Mouse (Mus musculus) adrenal gland, adult (tissue): ENCODE results near the gene Ric8a.
"Not testable (repeated sequence)": the region's sequence is repeated elsewhere in the genome, so short reads cannot be mapped to it uniquely, and the experiment has no call there.

ENCODE experiments used
- DNase-seq, 2 experiments: peaks; one replicate each; pipeline ENCODE4 v3.0.0; 2022 to 2023; ENCODE audit warnings: low spot score in 1 of 2; ENCODE audit not compliant: inconsistent age in 2 of 2

The Ric8a gene

GRCm38 (mm10) chr7:140881696-140882468 is 25.1 kb downstream of the Ric8a start, which contains the start of the genes Psmd13 and Sirt3:
Gene Psmd13 (plus strand): TSS chr7:140881968.
Gene Sirt3 (minus strand): TSS chr7:140882309.
- peak; percentile 94 to 97 for DNase-seq

- DNase-seq: no peak
Observed at GRCm38 (mm10) chr7:140882469-140882803, 25.7 kb downstream of the Ric8a start.

DNA sequence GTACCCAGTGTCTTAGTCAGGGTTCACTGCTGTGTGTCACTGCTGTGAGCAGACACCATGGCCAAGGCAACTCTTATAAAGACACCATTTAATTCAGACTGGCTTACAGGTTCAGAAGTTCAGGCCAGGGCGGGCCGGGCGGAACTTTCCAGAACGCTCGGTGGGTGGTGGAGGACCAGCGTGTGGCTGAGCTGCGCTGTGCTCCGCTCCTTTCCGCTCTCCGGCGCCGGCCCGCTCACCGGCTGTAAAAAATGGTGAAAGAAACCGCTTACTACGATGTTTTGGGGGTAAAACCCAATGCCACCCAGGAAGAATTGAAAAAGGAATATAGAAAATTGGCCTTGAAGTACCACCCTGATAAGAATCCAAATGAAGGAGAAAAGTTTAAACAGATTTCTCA is 33.9 kb downstream of the Ric8a start:
- DNase-seq: not testable (repeated sequence)

DNA sequence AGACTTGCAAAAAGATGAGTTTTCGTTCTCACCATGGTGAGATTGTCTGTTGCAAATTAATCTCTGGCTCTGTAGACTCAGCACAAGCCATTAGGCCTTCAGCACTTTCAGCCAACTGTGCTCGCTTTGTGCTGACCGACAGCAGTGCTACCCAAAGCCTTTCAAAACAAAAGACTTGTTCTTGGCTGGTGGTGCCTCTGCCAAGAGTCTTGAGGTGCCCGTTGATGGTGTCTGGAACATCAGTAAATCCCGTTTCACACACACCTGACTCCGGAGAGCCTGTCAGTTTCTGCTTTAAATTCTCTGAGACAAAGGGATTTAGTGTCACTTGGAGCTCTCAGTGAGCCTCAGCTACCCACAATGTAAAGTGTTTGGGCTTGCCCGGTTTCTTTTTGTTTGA is 37.3 kb downstream of the Ric8a start:
- no peak for DNase-seq

DNA sequence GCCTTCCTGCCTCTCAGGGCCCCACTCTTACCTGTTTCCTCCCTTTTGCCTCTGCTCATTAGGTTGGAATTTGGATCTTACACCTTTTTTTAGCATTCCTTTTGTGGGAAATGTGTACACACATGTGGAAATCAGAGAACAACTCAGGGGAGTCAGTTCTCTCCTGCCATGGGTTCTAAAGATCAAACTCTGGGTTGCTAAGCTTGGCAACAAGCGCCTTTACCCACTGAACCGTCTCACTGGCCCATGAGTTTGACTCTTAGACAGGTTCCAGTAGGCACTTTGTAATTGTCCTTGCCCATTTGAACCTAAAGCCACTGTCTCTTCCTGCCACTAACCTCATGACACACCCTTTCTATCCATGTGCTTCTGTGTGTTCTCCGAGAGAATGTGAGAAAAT is 37.9 kb downstream of the Ric8a start:
- DNase-seq: no peak

DNA sequence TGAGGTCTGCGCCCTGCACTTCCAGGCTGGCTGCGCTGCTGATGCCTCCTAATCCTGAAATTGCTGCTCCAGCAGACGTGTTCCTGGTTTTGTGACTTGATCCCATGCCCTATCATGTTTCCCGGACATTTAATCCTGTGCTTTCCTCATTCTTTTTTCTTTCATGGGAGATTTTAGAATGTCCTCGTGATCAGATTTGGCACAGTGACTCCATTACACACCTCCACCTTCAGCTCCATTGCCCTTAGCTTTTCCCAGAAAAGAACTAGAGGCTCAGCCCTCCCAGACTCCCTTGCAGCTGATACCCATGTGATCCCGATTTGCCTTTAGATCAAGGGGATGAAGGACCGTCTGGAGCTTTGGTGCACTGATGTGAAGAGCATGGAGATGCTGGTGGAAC is 41.1 kb downstream of the Ric8a start:
- no peak for DNase-seq

DNA sequence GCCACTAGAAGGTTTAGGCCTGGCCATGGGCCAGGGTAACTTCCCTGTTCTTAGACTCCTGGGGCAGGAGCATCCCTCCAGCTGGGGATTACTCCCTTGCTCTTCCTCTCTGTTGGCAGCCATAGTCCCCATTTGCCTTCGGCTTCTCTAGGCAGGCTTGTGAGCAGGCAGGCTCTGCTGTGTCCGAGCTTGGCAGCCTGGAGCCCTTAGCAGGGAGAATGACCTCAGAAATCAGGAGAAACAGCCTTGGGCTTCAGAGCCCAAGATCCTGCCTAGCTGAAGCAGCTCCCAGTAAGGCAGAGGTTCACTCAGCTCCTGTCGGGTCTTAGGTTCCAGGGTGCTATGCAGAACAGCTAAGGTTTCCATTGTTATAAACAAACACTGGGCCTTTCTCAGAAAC is 42.4 kb downstream of the Ric8a start:
- DNase-seq: peak in 1 of 2 experiments; percentile 72

GRCm38 (mm10) chr7:140900220-140900619 is 43.5 kb downstream of the Ric8a start, which contains the start of gene Cox8b:
Gene Cox8b (minus strand): TSS chr7:140900446.
- peak in 1 of 2 experiments; percentile 51 for DNase-seq

DNA sequence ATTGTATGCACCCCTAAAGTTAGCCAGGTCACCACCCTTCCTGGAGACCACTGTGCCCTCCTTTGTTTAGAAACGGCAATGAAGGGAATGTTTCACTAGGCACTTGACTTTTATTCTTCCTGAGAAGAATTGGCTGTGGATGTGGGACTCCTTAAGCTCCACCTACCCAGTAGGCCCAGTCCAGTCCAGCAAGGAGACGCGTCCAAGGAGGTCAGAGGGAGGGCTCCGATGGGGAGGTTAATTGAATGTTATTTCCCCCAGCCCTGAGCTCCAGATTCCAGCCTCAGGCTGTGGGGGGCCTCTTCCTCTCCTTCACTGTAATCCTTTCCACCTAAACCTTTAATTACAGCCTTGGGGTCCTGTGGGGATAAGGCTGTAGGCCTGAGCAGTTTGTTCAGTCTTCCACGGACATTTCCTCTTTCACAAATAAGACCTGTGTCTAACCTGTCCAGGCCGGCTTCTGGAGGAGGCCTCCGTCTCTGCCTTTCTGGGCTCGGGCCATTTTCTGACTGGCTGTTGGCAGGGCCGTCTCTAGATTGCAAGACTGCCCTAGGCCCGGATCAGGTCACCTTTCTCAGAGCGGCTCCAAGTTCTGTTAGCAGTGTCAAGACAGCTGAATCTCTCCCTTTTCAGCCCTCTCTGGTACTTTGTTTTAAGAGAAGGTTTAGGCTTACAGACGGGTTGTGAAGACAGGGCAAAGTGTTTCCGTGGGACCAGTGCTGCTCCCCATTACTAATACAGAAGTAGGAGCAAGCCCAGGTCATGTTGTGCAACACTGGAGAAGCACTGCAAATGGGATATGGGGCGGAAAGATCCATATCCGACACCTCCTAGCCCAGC is 45.5 kb downstream of the Ric8a start:
- peak in 1 of 2 experiments; percentile 63 for DNase-seq

DNA sequence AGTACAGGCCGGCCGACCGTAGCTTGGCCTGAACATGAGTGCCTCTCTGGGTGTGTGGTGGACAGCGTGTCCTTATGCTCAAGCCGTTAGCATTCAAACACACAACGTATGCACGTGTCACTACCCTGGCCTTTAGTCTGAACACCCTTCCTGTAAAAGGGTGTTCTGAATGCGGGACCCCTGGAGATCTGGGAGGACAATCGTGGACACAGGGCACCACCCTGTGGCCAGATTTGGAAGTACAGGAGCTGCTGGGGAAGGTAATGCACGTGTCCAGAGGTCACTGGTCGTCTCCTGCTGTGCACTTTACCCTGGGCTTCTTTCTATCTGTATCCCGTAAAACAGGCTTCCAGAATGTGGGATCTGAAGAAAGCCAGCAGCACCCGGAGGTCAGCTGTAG is 46.5 kb downstream of the Ric8a start:
- DNase-seq: peak; percentile 76 to 93

DNA sequence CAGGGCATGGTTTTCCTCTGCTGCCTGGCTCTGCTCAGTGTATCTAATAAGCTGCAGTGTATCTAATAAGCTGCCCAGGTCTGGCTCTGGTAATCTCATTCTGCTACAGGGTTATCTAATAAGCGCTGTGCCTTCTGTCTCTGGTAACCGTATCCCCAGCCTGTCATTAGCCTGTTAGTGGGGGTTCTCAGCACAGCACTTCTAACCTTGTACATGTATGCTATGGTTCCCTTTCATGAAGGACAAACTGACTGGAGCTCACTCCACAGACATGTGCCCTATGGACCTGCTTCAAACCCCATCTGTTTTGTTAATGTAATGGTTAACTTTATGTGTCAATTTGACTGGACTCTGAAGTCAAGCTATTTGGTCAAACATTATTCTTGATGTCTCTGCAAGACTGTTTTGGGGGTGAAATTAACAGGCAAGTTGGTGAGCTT is 48.9 kb downstream of the Ric8a start:
- DNase-seq: peak in 1 of 2 experiments; percentile 63

GRCm38 (mm10) chr7:140907131-140907530 is 50.4 kb downstream of the Ric8a start:
- peak; percentile 82 to 88 for DNase-seq

DNA sequence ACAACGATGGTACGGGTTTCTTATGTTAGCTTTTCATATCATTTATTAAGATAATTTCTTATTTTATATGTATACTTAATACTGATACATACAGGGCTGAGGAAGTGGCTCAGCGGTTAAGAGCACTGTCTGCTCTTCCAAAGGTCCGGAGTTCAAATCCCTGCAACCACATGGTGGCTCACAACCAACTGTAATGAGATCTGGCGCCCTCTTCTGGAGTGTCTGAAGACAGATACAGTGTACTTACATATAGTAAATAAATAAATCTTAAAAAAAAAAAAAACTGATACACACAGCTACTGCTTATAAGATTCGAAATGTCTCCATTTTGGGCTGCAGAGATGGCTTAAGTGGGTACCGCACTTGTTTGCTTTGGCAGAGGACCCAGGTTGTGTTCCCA is 50.9 kb downstream of the Ric8a start:
- peak; percentile 34 to 68 for DNase-seq

GRCm38 (mm10) chr7:140908181-140908580 is 51.4 kb downstream of the Ric8a start:
- peak in 1 of 2 experiments; percentile 69 for DNase-seq

DNA sequence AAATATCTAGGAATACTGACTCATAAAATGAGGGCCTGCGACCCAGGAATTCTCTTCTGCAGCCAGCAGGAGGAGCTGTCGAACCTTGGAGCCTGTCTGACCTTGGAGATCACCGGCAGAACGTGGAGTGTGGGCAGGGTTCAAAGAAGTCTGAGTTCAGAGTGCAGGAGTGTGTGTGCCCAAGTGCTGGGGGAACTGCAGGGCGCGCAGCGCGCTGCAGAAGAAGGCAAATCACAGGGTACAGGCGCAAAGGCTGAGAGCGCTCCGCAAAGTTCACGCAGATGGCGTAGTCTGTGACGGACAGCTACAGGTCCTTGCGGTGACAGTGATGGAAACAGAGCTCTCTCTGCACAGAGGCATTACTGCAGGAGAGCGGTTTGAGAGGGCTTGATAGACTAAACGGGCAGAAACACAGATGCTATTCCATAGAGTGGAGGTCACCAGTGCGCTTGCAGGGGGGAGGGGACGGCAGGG is 51.9 kb downstream of the Ric8a start:
- peak; percentile 90 to 96 for DNase-seq

GRCm38 (mm10) chr7:140912293-140912692 is 55.5 kb downstream of the Ric8a start:
- no peak for DNase-seq

DNA sequence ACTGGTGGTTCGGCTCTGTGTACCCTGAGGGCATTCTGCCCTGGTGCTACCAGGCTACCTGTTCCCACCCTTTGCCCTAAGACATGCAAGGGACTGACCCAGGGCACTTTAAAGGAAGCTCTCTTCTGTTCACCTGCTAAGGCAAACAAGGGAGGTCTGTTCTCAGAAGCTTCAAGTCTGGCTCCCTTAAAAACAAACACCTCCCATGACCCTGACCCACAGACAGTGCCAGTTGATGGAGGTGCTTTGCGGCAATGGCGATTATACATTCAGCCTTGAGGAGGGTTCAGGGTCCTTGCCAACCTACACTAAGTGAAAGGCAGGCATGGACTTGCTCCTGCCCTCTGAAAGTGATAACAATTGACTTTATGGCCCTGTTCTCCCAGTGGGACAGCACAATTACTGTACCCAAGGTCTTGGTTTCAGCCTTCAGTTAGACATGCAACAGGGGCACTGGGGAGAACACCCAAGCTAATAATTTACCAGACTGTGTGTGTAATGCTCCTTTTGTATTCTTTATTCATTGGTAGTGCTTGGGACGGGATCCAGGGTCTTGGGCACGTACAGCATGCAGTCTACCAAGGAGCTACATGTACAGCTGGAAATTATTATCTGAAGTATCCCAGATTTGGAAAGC is 56.2 kb downstream of the Ric8a start:
- no peak for DNase-seq
